Mouse (Mus musculus) embryonic fibroblast, embryonic 13.5 days (primary cell): Measurements from ENCODE around the gene Chpf2. TPM values are rescaled to one million over a fixed set of nuclear protein-coding genes. Genes with fewer than 3 reads are reported as not detected.

Source experiments
- H3K27ac ChIP-seq: 2 replicates; pipeline ENCODE4 v1.5.1; 2012; ENCODE audit warnings: low read length, control low read depth, inconsistent platforms; ENCODE audit not compliant: insufficient read depth
- H3K4me1 ChIP-seq: 2 replicates; pipeline ENCODE4 v1.6.1; 2011; ENCODE audit warnings: low read length; ENCODE audit not compliant: control insufficient read depth, insufficient read depth
- H3K4me3 ChIP-seq: 2 replicates; pipeline ENCODE4 v1.5.1; 2011; ENCODE audit warnings: mild to moderate bottlenecking, control low read depth, low read length; ENCODE audit not compliant: insufficient read depth
- CTCF ChIP-seq: IDR thresholded peaks from 2 replicates; pipeline ENCODE4 v1.5.1; 2011; ENCODE audit warnings: mild to moderate bottlenecking, control low read depth, low read length, moderate library complexity, borderline replicate concordance; ENCODE audit not compliant: insufficient read depth
- POLR2A ChIP-seq: IDR thresholded peaks from 2 replicates; pipeline ENCODE4 v1.6.1; 2011; ENCODE audit warnings: low read depth, mild to moderate bottlenecking, control low read depth, low read length, moderate library complexity
- polyA plus RNA-seq: library from polyadenylated mRNA; stranded (reverse); fragments of >200 nt; gene quantifications from 2 replicates; pipeline ENCODE4 v1.2.4, GENCODE M21; 2011; ENCODE audit warnings: low read depth; ENCODE audit not compliant: missing spikeins, insufficient read length

The Chpf2 gene
- polyA plus RNA-seq, 1 experiment, result 45.5 TPM

DNA sequence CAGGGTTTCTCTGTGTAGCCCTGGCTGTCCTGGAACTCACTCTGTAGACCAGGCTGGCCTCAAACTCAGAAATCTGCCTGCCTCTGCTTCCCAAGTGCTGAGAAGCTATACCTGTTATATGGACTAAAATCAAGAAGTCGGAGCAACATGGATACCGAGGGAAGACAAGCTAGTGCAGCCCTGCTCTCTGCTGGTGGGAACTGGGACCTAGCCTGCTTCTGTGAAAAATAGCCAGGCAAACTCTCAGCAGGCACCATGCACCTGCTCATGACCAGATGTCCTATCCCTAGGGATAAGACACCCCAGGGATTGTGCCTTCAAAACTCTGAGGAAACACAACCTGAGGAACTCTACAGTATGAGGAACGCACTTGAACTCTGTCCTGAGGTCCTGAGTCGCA is 50.4 kb downstream of the Chpf2 start:
- Histone ChIP-seq H3K27ac (no peak overlapping the region), H3K4me1 (no peaks in the 10 kb centered on the region), H3K4me3 (no peak overlapping the region)
- TF ChIP-seq CTCF (no peak), POLR2A (no peak)

DNA sequence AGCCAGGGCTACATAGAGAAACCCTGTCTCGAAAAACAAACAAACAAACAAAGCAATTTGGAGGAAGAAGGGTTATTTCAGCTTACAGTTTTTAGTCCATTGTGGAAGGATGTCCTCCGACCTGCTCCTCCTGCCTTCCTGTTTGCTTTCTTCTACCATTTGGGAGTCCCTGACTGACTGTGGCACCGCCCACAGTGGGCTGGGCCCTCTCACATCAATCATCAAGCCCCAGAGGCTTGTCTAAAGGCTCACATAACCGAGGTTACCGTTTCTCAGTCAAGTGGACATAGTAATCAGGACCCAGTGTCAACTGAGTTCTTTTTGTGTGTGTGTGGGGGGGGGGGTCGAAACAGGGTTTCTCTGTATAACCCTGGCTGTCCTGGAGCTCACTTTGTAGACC is 51.6 kb downstream of the Chpf2 start:
- Histone ChIP-seq H3K4me3 (no peak overlapping the region), H3K4me1 (no peaks in the 10 kb centered on the region), H3K27ac (no peak overlapping the region)
- TF ChIP-seq POLR2A (no peak), CTCF (no peak)

DNA sequence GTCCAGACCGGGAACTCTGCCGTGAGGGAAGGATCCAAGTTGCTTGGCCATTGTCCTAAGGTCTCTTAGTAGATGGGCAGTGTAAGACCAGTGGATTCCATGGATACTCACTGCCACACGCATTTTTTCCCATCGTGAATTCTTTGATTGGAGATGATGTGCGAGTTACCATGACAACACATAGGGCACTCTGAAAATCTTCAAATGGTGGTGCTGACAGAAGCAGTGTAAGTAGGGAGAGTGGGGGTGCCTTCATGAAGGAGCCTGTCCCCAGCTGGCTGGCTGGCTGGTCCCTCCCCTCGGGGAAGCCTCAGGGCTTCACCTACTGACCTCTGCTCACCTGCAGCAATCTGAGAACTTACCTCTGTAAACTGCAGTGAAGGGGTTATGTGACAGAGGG is 52.5 kb downstream of the Chpf2 start:
- TF ChIP-seq CTCF (no peak), POLR2A (no peak)
- H3K4me1 ChIP-seq, result no peaks in the 10 kb centered on the region
- H3K4me3 ChIP-seq, result no peak overlapping the region
- no peak overlapping the region for H3K27ac ChIP-seq

Other genes starting within 250 kb of the Chpf2 start
- 2.2 and 2.9 TPM in 2 replicates for gene Kcnh2, start 235.1 kb upstream of the Chpf2 start, polyA plus RNA-seq
- gene Nos3, start 221.9 kb upstream of the Chpf2 start, polyA plus RNA-seq, result 0.12 TPM in 1 of 2 replicates, not detected in the other
- 0.39 and 1.0 TPM in 2 replicates for gene Atg9b, start 194.6 kb upstream of the Chpf2 start, polyA plus RNA-seq
- gene Abcb8, start 193.1 kb upstream of the Chpf2 start, polyA plus RNA-seq, result 10.6 and 11.7 TPM in 2 replicates
- gene Asic3, start 173.3 kb upstream of the Chpf2 start, polyA plus RNA-seq, result 2.3 and 3.5 TPM in 2 replicates
- gene Cdk5, start 163.2 kb upstream of the Chpf2 start, polyA plus RNA-seq, result 70.7 and 76.7 TPM in 2 replicates
- gene Slc4a2, start 162.9 kb upstream of the Chpf2 start, polyA plus RNA-seq, result 59.0 and 69.3 TPM in 2 replicates
- 63.3 and 91.1 TPM in 2 replicates for gene Fastk, start 141.5 kb upstream of the Chpf2 start, polyA plus RNA-seq
- gene Tmub1, start 138.9 kb upstream of the Chpf2 start, polyA plus RNA-seq, result 5.9 and 9.8 TPM in 2 replicates
- gene Agap3, start 134.6 kb upstream of the Chpf2 start, polyA plus RNA-seq, result 31.2 and 38.7 TPM in 2 replicates
- gene Gbx1, start 59.5 kb upstream of the Chpf2 start, polyA plus RNA-seq, result not detected in 2 replicates
- not detected in 2 replicates for gene Asb10, start 45.8 kb upstream of the Chpf2 start, polyA plus RNA-seq
- gene 4931409K22Rik, start 29.9 kb upstream of the Chpf2 start, polyA plus RNA-seq, result not detected in 2 replicates
- 69.3 and 73.4 TPM in 2 replicates for gene Abcf2, start 9.3 kb upstream of the Chpf2 start, polyA plus RNA-seq
- gene Smarcd3, start 37.7 kb downstream of the Chpf2 start, polyA plus RNA-seq, result 22.9 and 27.8 TPM in 2 replicates
- gene Nub1, start 98.8 kb downstream of the Chpf2 start, polyA plus RNA-seq, result 42.9 and 49.5 TPM in 2 replicates
- 1.1 TPM in 1 of 2 replicates, not detected in the other for gene Wdr86, start 144.0 kb downstream of the Chpf2 start, polyA plus RNA-seq
- not detected in 2 replicates for gene Crygn, start 171.3 kb downstream of the Chpf2 start, polyA plus RNA-seq